21 mouse cellular contexts compared by ENCODE assay signal in the genomic region with DNA sequence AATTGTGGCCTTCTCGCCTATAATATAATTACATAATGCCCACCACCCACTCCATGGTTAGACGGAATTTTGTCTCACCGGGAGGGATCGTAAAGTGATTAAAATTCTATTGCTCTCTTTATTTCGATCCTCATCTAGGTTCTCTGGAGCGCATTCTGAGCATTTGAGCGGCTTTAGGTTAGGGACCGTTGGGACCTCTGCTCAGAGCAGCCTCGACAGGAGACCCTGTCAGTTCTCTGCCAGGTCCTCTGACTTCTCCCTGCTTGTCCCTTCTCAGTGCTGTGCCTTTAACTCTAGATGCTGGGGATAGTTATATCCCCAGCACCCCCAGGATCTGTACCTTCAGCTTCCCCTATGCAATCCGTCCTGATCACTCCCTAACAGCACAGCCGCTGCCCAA. TPM values are rescaled to one million over a fixed set of nuclear protein-coding genes. Genes with fewer than 3 reads are reported as not detected.
DNase-seq lines count a peak whose midpoint lies in the region; ATAC-seq and TF ChIP-seq lines count a peak whose summit lies in the region.
"Had no signal": no experiment of that assay in that cellular context is flagged by ENCODE, and none has a peak within 500 bp of the region (broad histone marks: within the 10 kb centered on the region; RNA-seq: fewer than 3 reads in every experiment).

No protein-coding gene starts in this region.

- DNase-seq in kidney, postnatal 4 days = no peak
- no peak for DNase-seq in spleen, adult 2 months (ENCODE audit: low read depth in 1 of 2, low spot score in 2 of 2)
- DNase-seq in spleen, postnatal 14 days (ENCODE audit: low spot score in 2 of 2) = no peak
- no peak for DNase-seq in hindbrain, embryonic 10.5 days (ENCODE audit: low spot score)
- no peak for DNase-seq in limb, embryonic 10.5 days (ENCODE audit: low spot score)
- DNase-seq: adrenal gland, postnatal 10 days; cerebellum, adult 11-12 months; cerebellum, postnatal 14 days; forebrain, postnatal 0 days; kidney, adult 18-20 months had no signal

- WGBS in kidney, embryonic 16.5 days = 44% methylated on average over 10 of the region's 11 CpGs
- 60% methylated on average over 11 of the region's 11 CpGs for WGBS in spleen, adult 2 months
- WGBS in intestine, embryonic 15.5 days = 60% methylated on average over 11 of the region's 11 CpGs
- 81% methylated on average over 11 of the region's 11 CpGs for WGBS in hindbrain, embryonic 10.5 days
- WGBS in limb, embryonic 10.5 days = 70% methylated on average over 11 of the region's 11 CpGs

- no peaks in the 10 kb centered on the region for H3K9me3 ChIP-seq in kidney, embryonic 16.5 days (ENCODE audit: low read length)
- H3K9me3 ChIP-seq in intestine, embryonic 15.5 days = no peaks in the 10 kb centered on the region
- H3K9me3 ChIP-seq in hindbrain, embryonic 10.5 days = no peaks in the 10 kb centered on the region
- H3K9me3 ChIP-seq in limb, embryonic 10.5 days (replicated peaks) = no peaks in the 10 kb centered on the region
- H3K9me3 ChIP-seq: embryonic facial prominence, embryonic 15.5 days; forebrain, embryonic 10.5 days; midbrain, embryonic 13.5 days had no signal

- peaks cover 37% of the 10 kb centered on the region for H3K4me1 ChIP-seq in kidney, embryonic 16.5 days (ENCODE audit: insufficient read depth, low read length)
- H3K4me1 ChIP-seq in spleen, adult 2 months (ENCODE audit: control insufficient read depth, insufficient read depth, insufficient read length) = peaks cover 18% of the 10 kb centered on the region; the same call in 1 of the 2 replicates
- no peaks in the 10 kb centered on the region for H3K4me1 ChIP-seq in intestine, embryonic 15.5 days (replicated peaks)
- H3K4me1 ChIP-seq in hindbrain, embryonic 10.5 days (replicated peaks) = peaks cover 19% of the 10 kb centered on the region
- H3K4me1 ChIP-seq in limb, embryonic 10.5 days = peaks cover 26% of the 10 kb centered on the region
- H3K4me1 ChIP-seq: midbrain, embryonic 13.5 days had no signal

- TF ChIP-seq CTCF in spleen, adult 2 months (IDR thresholded peaks at IDR 0.05; ENCODE audit: extremely low read depth, insufficient read depth, insufficient read length, insufficient replicate concordance) = no peak

- no peak for TF ChIP-seq POLR2A in spleen, adult 2 months (IDR thresholded peaks at IDR 0.05; ENCODE audit: low read depth, low read length)

- no peak for ATAC-seq in kidney, embryonic 16.5 days (ENCODE audit: low FRiP score, low TSS enrichment)
- no peak for ATAC-seq in intestine, embryonic 15.5 days
- ATAC-seq: forebrain, postnatal 0 days; midbrain, embryonic 13.5 days; Patski had no signal

- peak overlapping the region; percentile 21 for H3K4me3 ChIP-seq in kidney, embryonic 16.5 days (ENCODE audit: low read length)
- peak overlapping the region; percentile 63 for H3K4me3 ChIP-seq in spleen, adult 2 months (ENCODE audit: extremely low read depth, insufficient read depth, insufficient read length)
- no peak overlapping the region for H3K4me3 ChIP-seq in intestine, embryonic 15.5 days (replicated peaks)
- H3K4me3 ChIP-seq in hindbrain, embryonic 10.5 days = no peak overlapping the region
- no peak overlapping the region for H3K4me3 ChIP-seq in limb, embryonic 10.5 days
- H3K4me3 ChIP-seq: embryonic facial prominence, embryonic 15.5 days; forebrain, embryonic 10.5 days; midbrain, embryonic 13.5 days had no signal

- peak overlapping the region; percentile 1; the same call in 1 of the 2 replicates for H3K9ac ChIP-seq in kidney, embryonic 16.5 days (replicated peaks; ENCODE audit: low read length)
- H3K9ac ChIP-seq in intestine, embryonic 15.5 days = no peak overlapping the region
- H3K9ac ChIP-seq: embryonic facial prominence, embryonic 15.5 days; forebrain, postnatal 0 days; hindbrain, embryonic 14.5 days; liver, embryonic 14.5 days; midbrain, embryonic 13.5 days had no signal

- H3K27ac ChIP-seq in kidney, embryonic 16.5 days (ENCODE audit: low read length) = no peak overlapping the region
- H3K27ac ChIP-seq in spleen, adult 2 months (ENCODE audit: insufficient read depth, low read length) = peak overlapping the region; percentile 79
- H3K27ac ChIP-seq in intestine, embryonic 15.5 days = no peak overlapping the region
- no peak overlapping the region for H3K27ac ChIP-seq in hindbrain, embryonic 10.5 days
- no peak overlapping the region for H3K27ac ChIP-seq in limb, embryonic 10.5 days
- H3K27ac ChIP-seq: embryonic facial prominence, embryonic 15.5 days; forebrain, embryonic 10.5 days; hindbrain, embryonic 14.5 days; liver, embryonic 14.5 days; midbrain, embryonic 13.5 days had no signal

- H3K36me3 ChIP-seq in kidney, embryonic 16.5 days (ENCODE audit: insufficient read depth, low read length) = no peaks in the 10 kb centered on the region
- no peaks in the 10 kb centered on the region for H3K36me3 ChIP-seq in spleen, adult 2 months (ENCODE audit: control insufficient read depth, insufficient read depth, low read length)
- H3K36me3 ChIP-seq in intestine, embryonic 15.5 days = no peaks in the 10 kb centered on the region
- H3K36me3 ChIP-seq in hindbrain, embryonic 10.5 days = no peaks in the 10 kb centered on the region
- H3K36me3 ChIP-seq in limb, embryonic 10.5 days = no peaks in the 10 kb centered on the region
- H3K36me3 ChIP-seq: embryonic facial prominence, embryonic 15.5 days; forebrain, embryonic 10.5 days; midbrain, embryonic 13.5 days had no signal

- no peaks in the 10 kb centered on the region for H3K27me3 ChIP-seq in kidney, embryonic 16.5 days (ENCODE audit: insufficient read depth, low read length)
- no peaks in the 10 kb centered on the region for H3K27me3 ChIP-seq in spleen, adult 2 months (ENCODE audit: control insufficient read depth, insufficient read depth, low read length)
- no peaks in the 10 kb centered on the region for H3K27me3 ChIP-seq in intestine, embryonic 15.5 days (replicated peaks)
- no peaks in the 10 kb centered on the region for H3K27me3 ChIP-seq in hindbrain, embryonic 10.5 days (ENCODE audit: insufficient read depth, poor library complexity, severe bottlenecking)
- H3K27me3 ChIP-seq in limb, embryonic 10.5 days (ENCODE audit: low read depth, poor library complexity, severe bottlenecking) = no peaks in the 10 kb centered on the region
- H3K27me3 ChIP-seq: embryonic facial prominence, embryonic 15.5 days; midbrain, embryonic 13.5 days; Patski had no signal

- H3K4me2 ChIP-seq in kidney, embryonic 16.5 days (replicated peaks; ENCODE audit: low read depth, low read length) = peak overlapping the region; percentile 41
- peak overlapping the region; percentile 42 for H3K4me2 ChIP-seq in intestine, embryonic 15.5 days (replicated peaks)
- H3K4me2 ChIP-seq: embryonic facial prominence, embryonic 15.5 days; heart, embryonic 11.5 days; hindbrain, embryonic 14.5 days; midbrain, embryonic 13.5 days had no signal

RNA-seq across cellular contexts. Expression of a gene that starts 2.2 kb away (rescaled TPM):
- 19.2 and 20.8 TPM in 2 replicates for polyA plus RNA-seq in kidney, embryonic 16.5 days (2015; fragmentation: Nextera tagmentation; extraction: Ambion mirVana)
- 54.3 and 61.0 TPM in 2 replicates for polyA plus RNA-seq in spleen, adult 2 months (2012; rRNA removed)
- 19.6 and 20.5 TPM in 2 replicates for polyA plus RNA-seq in intestine, embryonic 15.5 days (2015; fragmentation: Nextera tagmentation; extraction: Ambion mirVana)
- polyA plus RNA-seq in hindbrain, embryonic 10.5 days (2016; fragmentation: Nextera tagmentation; extraction: Ambion mirVana) = 0.31 and 0.35 TPM in 2 replicates
- 0.45 and 0.93 TPM in 2 replicates for polyA plus RNA-seq in limb, embryonic 10.5 days (2016; fragmentation: Nextera tagmentation; extraction: Ambion mirVana)

RNA-seq across cellular contexts. Expression of a gene that starts 37.0 kb away (rescaled TPM):
- polyA plus RNA-seq in kidney, embryonic 16.5 days (2015; fragmentation: Nextera tagmentation; extraction: Ambion mirVana) = 0.15 TPM in 1 of 2 replicates, not detected in the other
- 0.43 and 0.89 TPM in 2 replicates for polyA plus RNA-seq in spleen, adult 2 months (2012; rRNA removed)
- polyA plus RNA-seq in intestine, embryonic 15.5 days (2015; fragmentation: Nextera tagmentation; extraction: Ambion mirVana) = not detected in 2 replicates
- not detected in 2 replicates for polyA plus RNA-seq in hindbrain, embryonic 10.5 days (2016; fragmentation: Nextera tagmentation; extraction: Ambion mirVana)
- polyA plus RNA-seq in limb, embryonic 10.5 days (2016; fragmentation: Nextera tagmentation; extraction: Ambion mirVana) = not detected in 2 replicates
- polyA plus RNA-seq: forebrain, embryonic 10.5 days; heart, embryonic 11.5 days; limb, embryonic 11.5 days; lung, embryonic 16.5 days had no signal

Comparison
In these comparisons a context has a peak if more than half of its experiments do, and no peak if none do; other contexts are left out.
1. H3K4me3 ChIP-seq: peak in kidney, embryonic 16.5 days (single experiment) and spleen, adult 2 months (single experiment); none in intestine, embryonic 15.5 days (single experiment), hindbrain, embryonic 10.5 days (single experiment) and limb, embryonic 10.5 days (single experiment).
2. RNA of a gene that starts 2.2 kb away (polyA plus RNA-seq): 54.3 to 61.0 TPM in spleen, adult 2 months, 19.6 to 20.5 TPM in intestine, embryonic 15.5 days and 19.2 to 20.8 TPM in kidney, embryonic 16.5 days; 0.45 to 0.93 TPM in limb, embryonic 10.5 days and 0.31 to 0.35 TPM in hindbrain, embryonic 10.5 days; every median in the first group is over 10 times any median in the second.